Comparison of ENCODE assay signal across 27 mouse cellular contexts in the genomic region with DNA sequence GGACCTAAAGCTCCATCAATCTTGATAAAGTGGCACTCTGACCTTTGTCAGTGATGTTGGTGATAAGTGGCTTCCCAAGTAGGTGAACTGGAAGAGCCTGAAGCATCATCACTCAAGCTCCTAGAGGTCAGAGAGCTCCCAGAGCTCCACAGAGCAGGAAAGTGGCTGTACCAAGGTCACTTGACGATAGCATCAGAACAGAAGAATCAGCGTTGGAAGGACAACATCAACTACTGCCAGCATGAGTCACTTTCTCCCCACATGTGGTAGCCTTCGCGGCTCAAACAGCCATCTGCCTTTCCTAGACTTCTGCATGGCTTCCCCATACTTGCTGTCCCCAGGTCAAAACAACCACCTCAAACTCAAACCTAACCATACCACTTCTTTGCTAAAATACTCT.
DNase-seq lines count a peak whose midpoint lies in the region; TF ChIP-seq lines count a peak whose summit lies in the region.
"Had no signal": no experiment of that assay in that cellular context is flagged by ENCODE, and none has a peak within 500 bp of the region (broad histone marks: within the 10 kb centered on the region; RNA-seq: fewer than 3 reads in every experiment).

No protein-coding gene starts in this region.

- 43% methylated on average over 4 of the region's 4 CpGs for WGBS in heart, adult 2 months

- H3K79me2 ChIP-seq in heart, adult 2 months (replicated peaks; ENCODE audit: control insufficient read depth, insufficient read depth, low read length) = no peaks in the 10 kb centered on the region

- H3K36me3 ChIP-seq in heart, adult 2 months (ENCODE audit: control insufficient read depth, insufficient read depth, low read length) = no peaks in the 10 kb centered on the region
- H3K36me3 ChIP-seq: forebrain, embryonic 12.5 days; heart, embryonic 12.5 days; limb, embryonic 13.5 days; midbrain, embryonic 12.5 days; neural tube, embryonic 13.5 days; stomach, embryonic 15.5 days had no signal

- H3K4me3 ChIP-seq in heart, adult 2 months = no peak overlapping the region
- H3K4me3 ChIP-seq: erythroblast, embryonic 14.5 days; forebrain, embryonic 12.5 days; heart, embryonic 12.5 days; limb, embryonic 13.5 days; liver, embryonic 12.5 days; megakaryocyte, embryonic 14.5 days; midbrain, embryonic 12.5 days; myocyte; neural tube, embryonic 13.5 days; stomach, embryonic 15.5 days had no signal

- TF ChIP-seq POLR2A in heart, adult 2 months (IDR thresholded peaks at IDR 0.05; ENCODE audit: insufficient read depth, low read depth, low read length) = no peak

- intact Hi-C loops in heart, adult 2 months (cut with DNase I) = no loop called here

- no peak overlapping the region for H3K27ac ChIP-seq in heart, adult 2 months
- H3K27ac ChIP-seq: forebrain, embryonic 12.5 days; limb, embryonic 13.5 days; liver, embryonic 12.5 days; midbrain, embryonic 12.5 days; stomach, embryonic 15.5 days had no signal

- no peak for TF ChIP-seq EP300 in heart, adult 2 months (IDR thresholded peaks at IDR 0.05; ENCODE audit: insufficient read depth, low read depth, low read length)

- H3K4me1 ChIP-seq in heart, adult 2 months (ENCODE audit: control insufficient read depth, insufficient read depth, low read length) = no peaks in the 10 kb centered on the region; the same call in 1 of the 2 replicates

- H3K9ac ChIP-seq in heart, adult 2 months (ENCODE audit: low read depth, low read length) = no peak overlapping the region
- H3K9ac ChIP-seq: forebrain, embryonic 12.5 days; forebrain, postnatal 0 days; heart, embryonic 12.5 days; hindbrain, embryonic 14.5 days; limb, embryonic 13.5 days; liver, embryonic 12.5 days; liver, postnatal 0 days; midbrain, embryonic 12.5 days; neural tube, embryonic 13.5 days; stomach, embryonic 15.5 days had no signal

- no peaks in the 10 kb centered on the region for H3K27me3 ChIP-seq in heart, adult 2 months (ENCODE audit: control insufficient read depth, insufficient read depth, low read length)
- H3K27me3 ChIP-seq: forebrain, embryonic 12.5 days; liver, embryonic 12.5 days; neural tube, embryonic 13.5 days; stomach, embryonic 15.5 days had no signal

- DNase-seq in adrenal gland, adult (ENCODE audit: inconsistent age in 2 of 2, low spot score in 1 of 2) = peak; percentile 78 to 89
- DNase-seq in adrenal gland, postnatal 4 days (ENCODE audit: low spot score in 2 of 2) = no peak
- peak; percentile 60 for DNase-seq in heart, adult 11 months
- DNase-seq in heart, adult 2 months = no peak
- DNase-seq in adrenal gland, adult 8-10 months = peak; percentile 83
- peak; percentile 76 for DNase-seq in brain, adult 2 months (ENCODE audit: low read depth, low spot score)
- DNase-seq in lung, postnatal 14 days = no peak
- DNase-seq: cerebellum, adult 8-10 months; forebrain, postnatal 0 days; gastrocnemius, postnatal 10 days; heart, postnatal 4 days; kidney, postnatal 14 days; liver, postnatal 0 days; lung, postnatal 4 days; right cerebral cortex, postnatal 25 days; thymus, postnatal 14 days had no signal

- TF ChIP-seq CTCF in heart, adult 2 months (IDR thresholded peaks at IDR 0.05) = no peak

Comparison
In these comparisons a context has a peak if more than half of its experiments do, and no peak if none do; other contexts are left out.
1. DNase-seq: peak in adrenal gland, adult (2 of 2), heart, adult 11 months (single experiment), adrenal gland, adult 8-10 months (single experiment) and brain, adult 2 months (single experiment); none in adrenal gland, postnatal 4 days (0 of 2), heart, adult 2 months (0 of 2) and lung, postnatal 14 days (single experiment).